Mouse (Mus musculus): ENCODE results near the gene Gimap9.

DNA sequence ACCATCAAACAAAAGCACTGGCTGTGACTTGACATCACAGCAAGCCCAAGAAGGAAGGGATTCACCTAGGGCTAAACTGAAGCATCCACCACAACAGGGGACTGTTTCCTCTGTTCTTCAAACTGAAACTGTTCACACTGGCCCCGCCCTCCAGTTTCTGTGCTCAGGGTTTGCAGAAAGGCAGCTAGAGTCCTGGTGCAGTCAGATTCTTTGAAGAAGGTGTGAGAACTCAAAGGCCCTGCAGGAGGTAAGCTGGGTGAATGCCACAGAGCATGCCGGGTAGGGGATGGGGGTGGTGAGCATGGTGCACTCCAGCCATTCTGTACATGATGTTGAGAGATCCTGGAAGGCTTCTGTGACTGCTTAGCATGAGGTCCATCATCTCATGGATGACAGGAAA is 42.5 kb downstream of the Gimap9 start, which contains the start of the genes Gm28053 and Gimap7:
- TF ChIP-seq HCFC1 (IDR thresholded peaks at IDR 0.05; ENCODE audit: borderline replicate concordance, insufficient read depth, low read length) (no peak), CHD2 (IDR thresholded peaks at IDR 0.05; ENCODE audit: low read depth, low read length) (no peak), ZNF384 (IDR thresholded peaks at IDR 0.05; ENCODE audit: low read depth, low read length) (no peak), ZC3H11A (IDR thresholded peaks at IDR 0.05; ENCODE audit: borderline replicate concordance, low read depth, low read length) (no peak), MAFK (IDR thresholded peaks at IDR 0.05; ENCODE audit: insufficient read depth, low read depth, low read length) (no peak)
